Mouse (Mus musculus): ENCODE results near the gene Nol9. TPM values are rescaled to one million over a fixed set of nuclear protein-coding genes. Genes with fewer than 3 reads are reported as not detected.

Nol9 gene
- polyA plus RNA-seq, 1 experiment from 2014 or later: 23.4 TPM

- H3K9me3 ChIP-seq (ENCODE audit: control insufficient read depth, low read length): no peaks in the 10 kb centered on the region
- no peak within 1 kb of the TSS for H3K27ac ChIP-seq (ENCODE audit: low read depth, low read length)
- H3K4me3 ChIP-seq (ENCODE audit: low read depth, low read length): peak within 1 kb of the TSS; percentile 72
- peaks cover 26% of the 10 kb centered on the region for H3K4me1 ChIP-seq (ENCODE audit: control insufficient read depth, insufficient read depth, low read length)
- no peaks in the 10 kb centered on the region for H3K36me3 ChIP-seq (ENCODE audit: control insufficient read depth, insufficient read depth, low read length)
- ATAC-seq (ENCODE audit: low FRiP score) (peak; percentile 93), DNase-seq (ENCODE audit: low spot score, missing footprints) (peak; percentile 99)
- WGBS: under 1% methylated on average over 41 of the region's 45 CpGs
- H3K9ac ChIP-seq (ENCODE audit: low read length): peak within 1 kb of the TSS; percentile 66
- H3K27me3 ChIP-seq (ENCODE audit: control insufficient read depth, insufficient read depth, low read length): peaks cover 19% of the 10 kb centered on the region
- peak within 1 kb of the TSS; percentile 98 for H3K4me2 ChIP-seq
These were observed 30.5 kb upstream of the Nol9 start, which contains the start of gene Klhl21 for GRCm38 (mm10) chr4:152008622-152009075. TSS of gene Klhl21 (plus strand) at chr4:152008803.

- peak; percentile 94 for DNase-seq (ENCODE audit: low spot score, missing footprints)
- no peaks in the 10 kb centered on the region for H3K36me3 ChIP-seq (ENCODE audit: control insufficient read depth, insufficient read depth, low read length)
- H3K27ac ChIP-seq (ENCODE audit: low read depth, low read length): no peak overlapping the region
- H3K4me3 ChIP-seq (ENCODE audit: low read depth, low read length): peak overlapping the region; percentile 72
- peak overlapping the region; percentile 66 for H3K9ac ChIP-seq (ENCODE audit: low read length)
- H3K9me3 ChIP-seq (ENCODE audit: control insufficient read depth, low read length): no peaks in the 10 kb centered on the region
- under 1% methylated on average over 109 of the region's 115 CpGs for WGBS
- peaks cover 19% of the 10 kb centered on the region for H3K27me3 ChIP-seq (ENCODE audit: control insufficient read depth, insufficient read depth, low read length)
- peak overlapping the region; percentile 98 for H3K4me2 ChIP-seq
- H3K4me1 ChIP-seq (ENCODE audit: control insufficient read depth, insufficient read depth, low read length): peaks cover 26% of the 10 kb centered on the region
- ATAC-seq (ENCODE audit: low FRiP score): peak; percentile 42
These were observed 29.8 kb upstream of the Nol9 start for GRCm38 (mm10) chr4:152009076-152010051.

DNA sequence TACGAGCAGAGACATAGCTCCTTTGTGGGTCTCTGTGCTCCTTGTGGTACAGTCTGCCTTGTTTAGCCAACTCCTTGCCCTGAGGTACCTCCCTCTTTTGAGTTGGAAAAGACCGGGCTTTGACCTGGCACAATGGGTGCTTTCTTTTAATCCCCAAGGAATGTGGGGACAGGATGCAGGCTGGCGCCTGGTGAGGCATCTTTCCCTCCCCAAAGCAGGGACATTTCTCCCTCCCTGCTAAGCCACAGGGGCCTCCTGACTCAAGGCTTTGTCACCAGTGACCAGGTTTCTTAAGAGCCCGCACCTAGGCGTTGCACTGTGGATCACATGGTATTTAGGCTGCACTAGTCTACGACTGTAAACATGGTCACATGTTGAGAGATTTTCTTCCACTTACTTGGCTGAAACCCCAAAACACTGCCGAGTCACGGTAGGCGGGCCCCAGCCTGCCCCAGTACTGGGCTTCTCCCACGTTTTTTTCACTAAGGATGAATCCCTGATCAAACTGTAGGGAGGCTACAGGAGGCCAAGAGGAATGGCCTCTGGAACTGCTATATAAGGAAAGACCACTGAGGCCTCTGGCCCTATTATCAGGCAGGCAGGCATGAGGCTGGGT lies 28.9 kb upstream of the Nol9 start:
- ATAC-seq (ENCODE audit: low FRiP score): 0 out of 2 replicates have a peak, but pooled peaks have one; percentile 3
- WGBS: 2% methylated on average over 10 of the region's 10 CpGs
- H3K27ac ChIP-seq (ENCODE audit: low read depth, low read length): no peak overlapping the region

DNA sequence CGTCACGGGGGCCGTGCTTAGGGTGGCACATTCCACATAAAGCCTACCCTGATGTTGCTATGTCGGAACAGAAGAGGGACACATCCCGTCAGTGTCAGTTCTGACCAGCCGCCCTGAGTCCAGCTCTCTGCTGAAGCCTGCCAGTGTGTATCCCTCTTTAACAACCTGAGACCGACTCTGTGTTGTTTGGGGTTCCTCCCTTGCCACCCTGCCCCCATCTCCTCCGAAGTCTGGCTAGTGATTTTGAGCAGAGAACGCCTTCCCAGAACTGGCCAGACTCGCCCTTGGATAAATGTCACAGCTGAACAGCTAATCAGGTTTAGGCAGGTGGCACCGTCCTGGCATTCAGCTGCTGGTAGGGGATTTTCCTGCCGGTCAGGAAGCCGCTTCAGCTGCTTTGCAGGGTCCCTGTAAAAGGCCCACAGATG lies 28.4 kb upstream of the Nol9 start:
- Histone ChIP-seq H3K4me3 (ENCODE audit: low read depth, low read length) (peak overlapping the region; percentile 72), H3K9ac (ENCODE audit: low read length) (peak overlapping the region; percentile 66; the same call in 1 of the 2 replicates), H3K27me3 (ENCODE audit: control insufficient read depth, insufficient read depth, low read length) (peaks cover 19% of the 10 kb centered on the region), H3K9me3 (ENCODE audit: control insufficient read depth, low read length) (no peaks in the 10 kb centered on the region), H3K4me1 (ENCODE audit: control insufficient read depth, insufficient read depth, low read length) (peaks cover 26% of the 10 kb centered on the region), H3K36me3 (ENCODE audit: control insufficient read depth, insufficient read depth, low read length) (no peaks in the 10 kb centered on the region; the same call in 1 of the 2 replicates), H3K4me2 (peak overlapping the region; percentile 98), H3K27ac (ENCODE audit: low read depth, low read length) (no peak overlapping the region)
- 4% methylated on average over 13 of the region's 13 CpGs for WGBS
- ATAC-seq (ENCODE audit: low FRiP score) (no peak), DNase-seq (ENCODE audit: low spot score, missing footprints) (no peak)

More for the DNA sequence above, 28.9 kb upstream of the Nol9 start:
- Histone ChIP-seq H3K27me3 (ENCODE audit: control insufficient read depth, insufficient read depth, low read length) (peaks cover 19% of the 10 kb centered on the region), H3K9me3 (ENCODE audit: control insufficient read depth, low read length) (no peaks in the 10 kb centered on the region), H3K36me3 (ENCODE audit: control insufficient read depth, insufficient read depth, low read length) (no peaks in the 10 kb centered on the region; the same call in 1 of the 2 replicates), H3K9ac (ENCODE audit: low read length) (peak overlapping the region; percentile 66), H3K4me3 (ENCODE audit: low read depth, low read length) (peak overlapping the region; percentile 72), H3K4me2 (peak overlapping the region; percentile 98), H3K4me1 (ENCODE audit: control insufficient read depth, insufficient read depth, low read length) (peaks cover 26% of the 10 kb centered on the region)
- DNase-seq (ENCODE audit: low spot score, missing footprints): peak; percentile 91

DNA sequence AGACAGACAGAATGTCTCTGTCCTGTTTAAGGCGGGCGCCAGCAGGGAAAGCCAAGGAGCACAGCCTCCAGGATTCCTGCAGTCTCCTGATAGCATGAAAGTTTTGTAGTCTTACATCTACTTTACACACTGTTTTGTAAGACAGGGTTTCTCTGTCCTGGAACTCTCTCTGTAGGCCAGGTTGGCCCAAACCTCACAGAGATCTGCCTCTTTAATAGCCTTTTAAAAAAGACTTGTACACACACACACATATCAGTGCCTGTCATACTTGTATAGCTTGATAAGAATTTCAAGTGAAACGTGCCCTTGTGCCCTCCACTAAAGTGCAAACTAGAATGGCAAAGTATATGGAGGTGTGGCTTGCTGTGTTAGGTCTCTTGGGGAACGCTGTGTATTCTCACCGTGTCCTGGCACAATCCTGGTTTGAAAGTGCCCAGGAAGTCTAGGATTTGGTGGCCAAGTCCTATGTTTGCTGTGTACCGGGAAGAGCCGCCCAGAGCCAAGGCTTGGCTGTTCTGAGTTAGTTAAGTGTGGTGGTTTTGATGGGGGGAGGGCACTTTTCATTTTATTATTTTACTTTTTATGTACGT lies 27.9 kb upstream of the Nol9 start:
- H3K27ac ChIP-seq (ENCODE audit: low read depth, low read length): no peak overlapping the region
- peaks cover 26% of the 10 kb centered on the region for H3K4me1 ChIP-seq (ENCODE audit: control insufficient read depth, insufficient read depth, low read length)
- DNase-seq (ENCODE audit: low spot score, missing footprints) (peak; percentile 75), ATAC-seq (ENCODE audit: low FRiP score) (no peak)
- no peak overlapping the region for H3K4me3 ChIP-seq (ENCODE audit: low read depth, low read length)
- WGBS: 80% methylated on average over 8 of the region's 8 CpGs
- H3K4me2 ChIP-seq: peak overlapping the region; percentile 98
- 0 out of 2 replicates have a peak overlapping the region, but pooled peaks have one; percentile 20 for H3K9ac ChIP-seq (ENCODE audit: low read length)
- no peaks in the 10 kb centered on the region; the same call in 1 of the 2 replicates for H3K36me3 ChIP-seq (ENCODE audit: control insufficient read depth, insufficient read depth, low read length)
- H3K27me3 ChIP-seq (ENCODE audit: control insufficient read depth, insufficient read depth, low read length): peaks cover 19% of the 10 kb centered on the region
- H3K9me3 ChIP-seq (ENCODE audit: control insufficient read depth, low read length): no peaks in the 10 kb centered on the region

DNA sequence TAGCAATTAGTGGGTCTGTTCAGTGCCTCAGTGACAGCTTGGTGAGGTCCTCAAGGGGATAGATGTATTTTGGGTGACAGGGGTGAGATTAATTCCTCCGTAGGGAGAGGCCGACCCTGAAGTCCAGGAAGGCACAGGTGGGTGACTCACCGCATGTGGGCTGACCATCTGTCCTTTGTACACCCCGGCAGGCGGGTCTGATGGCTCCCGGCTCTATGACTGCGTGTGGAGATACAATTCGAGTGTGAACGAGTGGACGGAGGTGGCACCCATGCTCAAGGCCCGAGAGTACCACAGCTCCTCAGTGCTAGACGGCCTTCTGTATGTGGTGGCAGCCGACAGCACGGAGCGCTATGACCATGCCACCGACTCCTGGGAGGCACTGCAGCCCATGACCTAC lies 27.0 kb upstream of the Nol9 start:
- 91% methylated on average over 16 of the region's 16 CpGs for WGBS
- H3K36me3 ChIP-seq (ENCODE audit: control insufficient read depth, insufficient read depth, low read length): no peaks in the 10 kb centered on the region; the same call in 1 of the 2 replicates

DNA sequence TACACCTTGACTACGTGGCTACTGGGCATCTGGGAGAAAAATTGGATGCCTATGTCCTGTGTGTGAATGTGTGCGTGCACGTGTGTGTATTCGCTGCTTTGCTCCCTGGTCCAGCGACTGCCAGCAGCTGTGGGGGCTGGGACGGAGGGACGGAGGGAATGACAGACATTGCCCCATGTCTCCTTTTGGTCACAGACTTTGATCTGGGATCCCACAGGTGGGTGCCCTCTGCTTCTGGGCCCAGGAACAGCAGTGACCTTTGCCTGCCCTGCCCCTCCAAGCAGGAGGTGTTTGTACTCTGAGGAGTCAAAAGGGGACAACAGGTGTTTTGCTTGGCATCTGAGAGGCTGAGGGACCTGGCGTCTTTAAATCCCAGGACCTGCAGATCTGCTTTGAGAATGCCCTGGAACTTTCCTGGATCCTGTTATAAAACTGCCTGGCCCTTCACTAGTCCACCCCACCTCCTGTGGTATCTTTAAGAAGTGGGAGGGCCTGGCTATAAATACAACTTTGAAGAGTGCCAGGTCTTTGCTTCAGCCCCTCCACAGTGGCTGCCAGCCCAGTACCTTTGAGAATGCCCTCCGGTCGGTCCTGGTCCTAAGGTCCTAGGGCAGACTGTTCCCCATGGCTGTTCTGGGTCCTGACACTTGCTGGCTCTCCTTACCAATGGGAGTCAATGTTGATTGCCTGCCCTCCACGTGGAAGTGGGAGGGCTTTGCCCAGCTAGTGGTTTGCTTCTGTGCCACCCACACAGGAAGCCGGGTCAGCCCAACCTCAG lies 25.9 kb upstream of the Nol9 start:
- peak; percentile 75 for DNase-seq (ENCODE audit: low spot score, missing footprints)
- no peak for ATAC-seq (ENCODE audit: low FRiP score)
- Histone ChIP-seq H3K4me2 (no peak overlapping the region), H3K4me1 (ENCODE audit: control insufficient read depth, insufficient read depth, low read length) (peaks cover 20% of the 10 kb centered on the region), H3K4me3 (ENCODE audit: low read depth, low read length) (no peak overlapping the region), H3K27me3 (ENCODE audit: control insufficient read depth, insufficient read depth, low read length) (peaks cover 8% of the 10 kb centered on the region; the same call in 1 of the 2 replicates), H3K27ac (ENCODE audit: low read depth, low read length) (no peak overlapping the region), H3K36me3 (ENCODE audit: control insufficient read depth, insufficient read depth, low read length) (no peaks in the 10 kb centered on the region; the same call in 1 of the 2 replicates), H3K9ac (ENCODE audit: low read length) (no peak overlapping the region), H3K9me3 (ENCODE audit: control insufficient read depth, low read length) (no peaks in the 10 kb centered on the region)
- WGBS: 89% methylated on average over 12 of the region's 12 CpGs

More for the DNA sequence above, 27.0 kb upstream of the Nol9 start:
- peak; percentile 73 for DNase-seq (ENCODE audit: low spot score, missing footprints)
- Histone ChIP-seq H3K27me3 (ENCODE audit: control insufficient read depth, insufficient read depth, low read length) (peaks cover 16% of the 10 kb centered on the region), H3K4me1 (ENCODE audit: control insufficient read depth, insufficient read depth, low read length) (peaks cover 26% of the 10 kb centered on the region), H3K27ac (ENCODE audit: low read depth, low read length) (no peak overlapping the region), H3K4me3 (ENCODE audit: low read depth, low read length) (no peak overlapping the region), H3K4me2 (no peak overlapping the region), H3K9ac (ENCODE audit: low read length) (no peak overlapping the region), H3K9me3 (ENCODE audit: control insufficient read depth, low read length) (no peaks in the 10 kb centered on the region)
- no peak for ATAC-seq (ENCODE audit: low FRiP score)

DNA sequence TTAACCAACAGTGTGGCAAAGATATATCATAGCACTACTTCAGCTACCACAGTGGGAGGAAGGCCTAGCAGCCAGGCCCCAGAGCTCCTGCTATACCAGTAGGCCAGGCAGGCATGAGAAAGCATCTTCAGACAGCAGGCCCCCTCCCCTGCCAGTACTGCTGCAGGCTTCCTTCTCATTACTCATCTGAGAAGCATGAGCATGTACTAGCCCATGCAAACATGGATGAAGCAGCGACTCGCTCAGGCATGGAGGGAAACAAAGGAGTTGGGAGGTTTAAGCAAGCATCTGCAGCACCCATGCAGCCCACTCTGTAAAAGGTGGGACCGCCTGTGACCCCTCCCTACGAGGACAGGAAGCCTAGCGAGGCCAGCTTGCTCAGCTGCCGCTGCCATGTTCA lies 20.0 kb upstream of the Nol9 start:
- H3K27me3 ChIP-seq (ENCODE audit: control insufficient read depth, insufficient read depth, low read length): no peaks in the 10 kb centered on the region
- no peaks in the 10 kb centered on the region for H3K9me3 ChIP-seq (ENCODE audit: control insufficient read depth, low read length)
- H3K36me3 ChIP-seq (ENCODE audit: control insufficient read depth, insufficient read depth, low read length): peaks cover 22% of the 10 kb centered on the region
- DNase-seq (ENCODE audit: low spot score, missing footprints): peak; percentile 54
- no peak for ATAC-seq (ENCODE audit: low FRiP score)
- no peaks in the 10 kb centered on the region for H3K4me1 ChIP-seq (ENCODE audit: control insufficient read depth, insufficient read depth, low read length)
- H3K4me2 ChIP-seq: no peak overlapping the region
- WGBS: 93% methylated on average over 6 of the region's 6 CpGs
- no peak overlapping the region for H3K27ac ChIP-seq (ENCODE audit: low read depth, low read length)
- H3K4me3 ChIP-seq (ENCODE audit: low read depth, low read length): no peak overlapping the region
- no peak overlapping the region for H3K9ac ChIP-seq (ENCODE audit: low read length)
